Mouse (Mus musculus): ENCODE data around the gene Hist2h2bb. TPM values are rescaled to one million over a fixed set of nuclear protein-coding genes. Genes with fewer than 3 reads are reported as not detected.
"Not testable (repeated sequence)": the region's sequence is repeated elsewhere in the genome, so short reads cannot be mapped to it uniquely, and the experiment has no call there.

The Hist2h2bb gene
- total and polyA plus RNA-seq, 3 experiments: 1.2 to 34.7 (median 34.1) TPM

DNA sequence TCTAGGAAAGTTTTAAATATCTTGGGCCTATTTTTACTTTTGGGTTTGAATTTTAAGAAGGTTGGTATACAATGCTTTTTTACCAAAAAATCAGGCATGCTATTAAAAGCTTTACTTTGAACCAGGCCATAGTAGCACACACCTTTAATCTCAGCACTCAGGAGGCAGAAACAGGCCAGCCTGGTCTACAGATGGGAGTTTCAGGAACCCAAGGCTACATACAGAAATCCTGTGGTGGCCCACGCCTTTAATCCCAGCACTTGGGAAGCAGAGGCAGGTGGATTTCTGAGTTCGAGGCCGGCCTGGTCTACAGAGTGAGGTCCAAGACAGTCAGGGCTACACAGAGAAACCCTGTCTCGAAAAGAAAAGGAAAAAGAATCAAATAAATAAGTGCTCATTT lies 2.0 kb upstream of the Hist2h2bb start:
- no peak for DNase-seq
- no peaks in the 10 kb centered on the region for H3K27me3 ChIP-seq (ENCODE audit: control insufficient read depth, insufficient read depth, low read length)
- no peaks in the 10 kb centered on the region for H3K36me3 ChIP-seq (ENCODE audit: control insufficient read depth, insufficient read depth, low read length)
- H3K79me2 ChIP-seq (replicated peaks; ENCODE audit: control insufficient read depth, insufficient read depth, low read length): no peaks in the 10 kb centered on the region
- 85% methylated on average over 4 of the region's 4 CpGs for WGBS
- intact Hi-C loops (cut with DNase I): no loop called here
- peaks cover 8% of the 10 kb centered on the region for H3K4me1 ChIP-seq (ENCODE audit: control insufficient read depth, insufficient read depth, low read length)
- no peak overlapping the region for H3K4me3 ChIP-seq
- no peak overlapping the region for H3K9ac ChIP-seq (ENCODE audit: low read depth, low read length)
- TF ChIP-seq POLR2A (IDR thresholded peaks at IDR 0.05; ENCODE audit: insufficient read depth, low read depth, low read length) (no peak), CTCF (IDR thresholded peaks at IDR 0.05) (no peak), EP300 (IDR thresholded peaks at IDR 0.05; ENCODE audit: insufficient read depth, low read depth, low read length) (no peak)
- peak overlapping the region; percentile 93 for H3K27ac ChIP-seq

DNA sequence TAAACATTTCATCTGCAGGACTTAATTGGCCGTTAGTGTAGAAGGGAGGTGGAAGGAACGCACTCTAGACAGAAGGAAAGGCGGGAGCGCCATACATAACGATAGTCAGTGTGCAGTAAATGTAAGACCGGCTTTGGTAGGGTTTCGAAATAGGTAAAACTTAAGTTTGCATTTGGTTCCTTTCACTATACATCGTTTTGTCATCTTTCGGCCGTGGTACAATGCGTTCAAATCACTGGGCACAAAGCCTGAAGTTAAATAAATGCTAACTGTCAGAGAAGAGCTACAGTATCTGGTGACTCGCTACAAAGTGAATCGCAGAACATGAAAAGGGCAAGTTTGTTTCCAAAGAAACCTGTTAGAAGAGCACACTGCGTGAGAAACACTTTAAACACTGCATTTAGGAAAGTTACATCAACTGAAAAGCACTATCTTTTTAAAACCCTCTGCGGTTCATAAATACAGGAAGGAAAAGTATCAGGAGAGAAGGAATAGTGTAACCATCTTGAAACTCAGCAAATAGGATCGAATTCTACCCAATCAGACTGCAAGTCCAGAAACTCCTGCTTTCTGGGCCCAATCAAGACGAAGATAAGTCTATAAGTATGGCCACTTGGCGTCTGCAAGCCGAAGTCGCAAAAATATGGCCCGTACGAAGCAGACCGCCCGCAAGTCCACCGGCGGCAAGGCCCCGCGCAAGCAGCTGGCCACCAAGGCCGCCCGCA lies 1.3 kb upstream of the Hist2h2bb start, which contains the start of gene Hist2h3b:
Gene Hist2h3b (plus strand): TSS at position 604 of the 725 bp plus-strand sequence.
- peaks cover 8% of the 10 kb centered on the region for H3K4me1 ChIP-seq (ENCODE audit: control insufficient read depth, insufficient read depth, low read length)
- H3K4me3 ChIP-seq: peak within 1 kb of the TSS; percentile 75
- TF ChIP-seq CTCF (IDR thresholded peaks at IDR 0.05) (no peak), EP300 (IDR thresholded peaks at IDR 0.05; ENCODE audit: insufficient read depth, low read depth, low read length) (0 out of 2 replicates have a peak, but pooled peaks have one; percentile 18), POLR2A (IDR thresholded peaks at IDR 0.05; ENCODE audit: insufficient read depth, low read depth, low read length) (peak; percentile 94)
- peak within 1 kb of the TSS; percentile 66 for H3K9ac ChIP-seq (ENCODE audit: low read depth, low read length)
- no peaks in the 10 kb centered on the region for H3K79me2 ChIP-seq (replicated peaks; ENCODE audit: control insufficient read depth, insufficient read depth, low read length)
- intact Hi-C loops (cut with DNase I): no loop called here
- no peaks in the 10 kb centered on the region for H3K27me3 ChIP-seq (ENCODE audit: control insufficient read depth, insufficient read depth, low read length)
- peak within 1 kb of the TSS; percentile 93 for H3K27ac ChIP-seq
- 29% methylated on average over 30 of the region's 30 CpGs for WGBS
- peak; percentile 85 to 87 for DNase-seq
- no peaks in the 10 kb centered on the region for H3K36me3 ChIP-seq (ENCODE audit: control insufficient read depth, insufficient read depth, low read length)

DNA sequence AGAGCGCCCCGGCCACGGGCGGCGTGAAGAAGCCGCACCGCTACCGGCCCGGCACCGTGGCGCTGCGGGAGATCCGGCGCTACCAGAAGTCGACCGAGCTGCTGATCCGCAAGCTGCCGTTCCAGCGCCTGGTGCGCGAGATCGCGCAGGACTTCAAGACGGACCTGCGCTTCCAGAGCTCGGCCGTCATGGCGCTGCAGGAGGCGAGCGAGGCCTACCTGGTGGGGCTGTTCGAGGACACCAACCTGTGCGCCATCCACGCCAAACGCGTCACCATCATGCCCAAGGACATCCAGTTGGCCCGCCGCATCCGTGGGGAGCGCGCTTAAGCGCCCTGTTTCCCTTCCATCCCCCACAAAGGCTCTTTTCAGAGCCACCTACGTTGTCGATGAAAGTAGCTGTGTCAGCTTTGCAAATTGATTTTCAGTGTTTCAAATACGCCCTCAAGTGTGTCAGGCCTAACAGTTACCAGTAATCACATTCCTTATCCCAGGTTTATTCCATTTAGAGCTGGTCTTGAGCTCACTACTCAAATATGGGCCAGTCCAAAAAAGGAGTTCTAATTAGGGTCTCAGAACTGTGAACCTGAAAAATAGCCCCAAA lies 675 bp upstream of the Hist2h2bb start:
- peak; percentile 29 to 56 for DNase-seq
- H3K27me3 ChIP-seq (ENCODE audit: control insufficient read depth, insufficient read depth, low read length); intact Hi-C loops (cut with DNase I); H3K79me2 ChIP-seq (replicated peaks; ENCODE audit: control insufficient read depth, insufficient read depth, low read length); H3K4me1 ChIP-seq (ENCODE audit: control insufficient read depth, insufficient read depth, low read length); H3K36me3 ChIP-seq (ENCODE audit: control insufficient read depth, insufficient read depth, low read length): not testable (repeated sequence)
- peak overlapping the region; percentile 66 for H3K9ac ChIP-seq (ENCODE audit: low read depth, low read length)
- 2% methylated on average over 19 of the region's 44 CpGs for WGBS
- H3K27ac ChIP-seq: peak overlapping the region; percentile 93
- TF ChIP-seq POLR2A (IDR thresholded peaks at IDR 0.05; ENCODE audit: insufficient read depth, low read depth, low read length): 0 out of 2 replicates have a peak, but pooled peaks have one; percentile 6
- peak overlapping the region; percentile 48 for H3K4me3 ChIP-seq

DNA sequence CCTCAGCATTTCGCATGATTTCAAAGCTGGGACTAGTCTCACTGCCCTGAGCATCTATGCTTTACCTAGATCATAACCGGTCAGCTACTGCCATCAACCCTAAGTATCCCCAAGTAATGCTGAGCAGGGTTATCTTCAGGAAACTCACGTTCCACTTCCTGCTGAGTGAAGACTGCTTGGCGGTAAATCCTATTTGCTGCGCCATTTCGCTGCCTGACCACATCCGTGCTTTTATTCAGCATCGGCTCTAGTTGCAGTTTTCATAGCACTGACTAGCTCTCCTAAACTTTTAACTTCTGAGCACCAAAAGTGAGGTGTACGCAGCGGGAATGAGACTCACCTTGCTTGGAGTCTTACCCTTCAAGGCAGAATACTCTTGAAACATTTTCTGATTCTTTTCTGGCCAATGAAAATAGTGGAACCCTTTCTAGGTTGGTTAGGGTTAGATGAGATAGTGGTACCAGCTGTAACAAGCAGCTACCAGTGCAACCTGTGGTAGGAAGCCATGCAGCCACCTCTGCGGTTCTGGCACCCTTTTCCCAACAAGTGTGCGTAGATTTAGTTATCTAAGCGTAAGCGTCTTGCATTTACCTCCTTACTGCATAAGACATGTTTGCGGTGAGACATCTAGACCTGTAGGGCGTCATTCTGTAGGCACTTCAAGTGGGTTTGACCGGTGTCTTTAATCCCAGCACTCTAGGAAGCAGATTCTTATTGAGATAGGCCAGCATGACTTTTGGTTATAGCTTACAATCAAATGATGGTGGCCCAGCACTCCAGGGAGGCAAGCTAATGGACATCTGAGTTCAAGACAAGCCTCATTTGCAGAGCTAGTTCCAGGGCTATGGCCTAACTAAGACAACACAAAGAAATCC lies 4.3 kb downstream of the Hist2h2bb start:
- Histone ChIP-seq H3K36me3 (ENCODE audit: control insufficient read depth, insufficient read depth, low read length) (no peaks in the 10 kb centered on the region), H3K4me3 (peak overlapping the region; percentile 49), H3K4me1 (ENCODE audit: control insufficient read depth, insufficient read depth, low read length) (peaks cover 7% of the 10 kb centered on the region), H3K27me3 (ENCODE audit: control insufficient read depth, insufficient read depth, low read length) (no peaks in the 10 kb centered on the region), H3K79me2 (replicated peaks; ENCODE audit: control insufficient read depth, insufficient read depth, low read length) (no peaks in the 10 kb centered on the region), H3K9ac (ENCODE audit: low read depth, low read length) (no peak overlapping the region), H3K27ac (peak overlapping the region; percentile 40)
- TF ChIP-seq CTCF (IDR thresholded peaks at IDR 0.05) (no peak), EP300 (IDR thresholded peaks at IDR 0.05; ENCODE audit: insufficient read depth, low read depth, low read length) (no peak), POLR2A (IDR thresholded peaks at IDR 0.05; ENCODE audit: insufficient read depth, low read depth, low read length) (no peak)
- peak in 1 of 2 experiments; percentile 22 for DNase-seq
- WGBS: 77% methylated on average over 17 of the region's 17 CpGs
- intact Hi-C loops (cut with DNase I): no loop called here

DNA sequence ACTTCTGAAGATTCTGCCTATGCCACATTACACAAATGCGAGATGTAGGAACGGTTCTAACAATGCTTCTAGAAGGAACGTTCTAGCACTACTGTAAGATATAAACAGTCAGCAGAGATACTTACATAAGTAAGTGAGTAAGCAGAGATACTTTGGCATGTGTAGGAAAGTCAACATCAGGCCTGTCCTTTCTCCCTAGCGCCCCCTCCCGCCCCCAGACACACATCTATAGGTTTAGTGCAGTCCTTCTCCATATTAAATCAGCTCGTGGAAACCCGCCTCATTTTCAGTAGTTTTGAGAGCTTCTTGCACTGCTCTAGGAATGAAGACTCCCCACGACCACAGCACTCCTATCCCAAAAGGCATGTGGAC lies 7.9 kb downstream of the Hist2h2bb start:
- peak overlapping the region; percentile 61 for H3K4me3 ChIP-seq
- no peaks in the 10 kb centered on the region for H3K79me2 ChIP-seq (replicated peaks; ENCODE audit: control insufficient read depth, insufficient read depth, low read length)
- DNase-seq: peak; percentile 28 to 35
- peaks cover 5% of the 10 kb centered on the region for H3K4me1 ChIP-seq (ENCODE audit: control insufficient read depth, insufficient read depth, low read length)
- 23% methylated on average over 8 of the region's 8 CpGs for WGBS
- intact Hi-C loops (cut with DNase I): loop anchor here (5.0 kb wide), 1 partner anchor 165 kb away; no protein-coding TSS in a partner anchor
- TF ChIP-seq CTCF (IDR thresholded peaks at IDR 0.05) (no peak), EP300 (IDR thresholded peaks at IDR 0.05; ENCODE audit: insufficient read depth, low read depth, low read length) (no peak), POLR2A (IDR thresholded peaks at IDR 0.05; ENCODE audit: insufficient read depth, low read depth, low read length) (no peak)
- H3K27me3 ChIP-seq (ENCODE audit: control insufficient read depth, insufficient read depth, low read length): no peaks in the 10 kb centered on the region; the same call in 1 of the 2 replicates
- peak overlapping the region; percentile 75 for H3K9ac ChIP-seq (ENCODE audit: low read depth, low read length)
- no peaks in the 10 kb centered on the region for H3K36me3 ChIP-seq (ENCODE audit: control insufficient read depth, insufficient read depth, low read length)
- H3K27ac ChIP-seq: no peak overlapping the region; the same call in 1 of the 2 replicates

Data from heart, adult 2 months (tissue).